Mouse (Mus musculus) neural tube, embryonic 14.5 days (tissue): ENCODE results near the gene Fbxw7. TPM values are rescaled to one million over a fixed set of nuclear protein-coding genes. Genes with fewer than 3 reads are reported as not detected.

ENCODE experiments used
- ATAC-seq: fragments of 200-750 bp; cut with Nextera tagmentation; 2 replicates; pipeline ENCODE4 v1.8.0; 2017; ENCODE audit warnings: low read depth, mild to moderate bottlenecking, moderate TSS enrichment, moderate library complexity
- H3K27ac ChIP-seq: fragments of 300-500 bp; sonication (generic); 2 replicates; pipeline ENCODE4 v1.5.1; 2014; ENCODE audit warnings: low read depth, mild to moderate bottlenecking, control low read depth, low read length, moderate library complexity, mixed read lengths
- H3K27me3 ChIP-seq: fragments of 300-500 bp; sonication (generic); 2 replicates; pipeline ENCODE4 v1.6.1; 2014; ENCODE audit warnings: low read length; ENCODE audit not compliant: control insufficient read depth, insufficient read depth
- H3K36me3 ChIP-seq: fragments of 300-500 bp; sonication (generic); 2 replicates; pipeline ENCODE4 v1.6.1; 2014; ENCODE audit warnings: low read length, mixed read lengths; ENCODE audit not compliant: control insufficient read depth, insufficient read depth
- H3K4me1 ChIP-seq: fragments of 300-500 bp; sonication (generic); 2 replicates; pipeline ENCODE4 v1.6.1; 2014; ENCODE audit warnings: low read length; ENCODE audit not compliant: control insufficient read depth, insufficient read depth
- H3K4me2 ChIP-seq: fragments of 300-500 bp; sonication (generic); 2 replicates; pipeline ENCODE4 v1.6.1; 2014; ENCODE audit warnings: mild to moderate bottlenecking, low read depth, low read length, control low read depth
- H3K4me3 ChIP-seq: fragments of 300-500 bp; sonication (generic); 2 replicates; pipeline ENCODE4 v1.5.1; 2014; ENCODE audit warnings: low read depth, low read length, control low read depth, mixed read lengths
- H3K9ac ChIP-seq: fragments of 300-500 bp; sonication (generic); replicated peaks from 2 replicates; pipeline ENCODE4 v1.6.1; 2014; ENCODE audit warnings: low read depth, mild to moderate bottlenecking, control low read depth, low read length, mixed read lengths
- H3K9me3 ChIP-seq: fragments of 300-500 bp; sonication (generic); 2 replicates; pipeline ENCODE4 v1.6.1; 2016; ENCODE audit warnings: low read length; ENCODE audit not compliant: control insufficient read depth
- WGBS: fragments of 180-500 bp; shearing (Covaris S2); extraction: QIAGEN DNeasy Blood & Tissue Kit; methylation state at CpG from one replicate; pipeline ENCODE4 v1.1.7; 2014; 5-methylcytosine and 5-hydroxymethylcytosine counted together
- polyA plus RNA-seq: library from polyadenylated mRNA; unstranded; fragments of >200 nt; fragmentation: Nextera tagmentation; extraction: Ambion mirVana; gene quantifications from 2 replicates; pipeline ENCODE4 v1.2.1, GENCODE M21; 2014

The Fbxw7 gene
- polyA plus RNA-seq, 1 experiment from 2014 or later: 62.8 TPM

- Histone ChIP-seq H3K4me1 (no peaks in the 10 kb centered on the region), H3K27me3 (no peaks in the 10 kb centered on the region), H3K9ac (no peak overlapping the region), H3K27ac (no peak overlapping the region), H3K36me3 (peaks cover 9% of the 10 kb centered on the region; the same call in 1 of the 2 replicates), H3K9me3 (no peaks in the 10 kb centered on the region), H3K4me3 (no peak overlapping the region), H3K4me2 (no peak overlapping the region)
- no peak for ATAC-seq
- 97% methylated on average over 4 of the region's 4 CpGs for WGBS
These were observed 152.3 kb downstream of the Fbxw7 start for GRCm38 (mm10) chr3:84967364-84967763.

- no peak overlapping the region for H3K27ac ChIP-seq
- H3K4me3 ChIP-seq: no peak overlapping the region
- no peak overlapping the region for H3K9ac ChIP-seq
- H3K36me3 ChIP-seq: peaks cover 18% of the 10 kb centered on the region; the same call in 1 of the 2 replicates
- no peak for ATAC-seq
- no peak overlapping the region for H3K4me2 ChIP-seq
- no peaks in the 10 kb centered on the region for H3K9me3 ChIP-seq
- no peaks in the 10 kb centered on the region for H3K4me1 ChIP-seq
- no peaks in the 10 kb centered on the region for H3K27me3 ChIP-seq
- WGBS: 86% methylated on average over 5 of the region's 5 CpGs
These were observed 156.5 kb downstream of the Fbxw7 start for GRCm38 (mm10) chr3:84971561-84971960.

- WGBS: 87% methylated on average over 2 of the region's 2 CpGs
- Histone ChIP-seq H3K27ac (no peak overlapping the region), H3K4me2 (no peak overlapping the region), H3K9ac (no peak overlapping the region), H3K4me1 (no peaks in the 10 kb centered on the region), H3K4me3 (no peak overlapping the region), H3K36me3 (peaks cover 17% of the 10 kb centered on the region; the same call in 1 of the 2 replicates), H3K27me3 (no peaks in the 10 kb centered on the region), H3K9me3 (no peaks in the 10 kb centered on the region)
- ATAC-seq: no peak
These were observed 157.8 kb downstream of the Fbxw7 start for GRCm38 (mm10) chr3:84972881-84973280.

GRCm38 (mm10) chr3:84974193-84974592 is 159.1 kb downstream of the Fbxw7 start:
- Histone ChIP-seq H3K27me3 (no peaks in the 10 kb centered on the region), H3K36me3 (peaks cover 17% of the 10 kb centered on the region; the same call in 1 of the 2 replicates), H3K4me1 (no peaks in the 10 kb centered on the region), H3K27ac (no peak overlapping the region), H3K4me3 (no peak overlapping the region), H3K9me3 (no peaks in the 10 kb centered on the region), H3K4me2 (no peak overlapping the region), H3K9ac (no peak overlapping the region)
- WGBS: 92% methylated on average over 9 of the region's 9 CpGs
- no peak for ATAC-seq

- H3K4me3 ChIP-seq: no peak overlapping the region
- no peak overlapping the region for H3K4me2 ChIP-seq
- H3K4me1 ChIP-seq: no peaks in the 10 kb centered on the region
- H3K27ac ChIP-seq: no peak overlapping the region
- no peak for ATAC-seq
- H3K27me3 ChIP-seq: no peaks in the 10 kb centered on the region
- H3K9me3 ChIP-seq: no peaks in the 10 kb centered on the region
- peaks cover 8% of the 10 kb centered on the region; the same call in 1 of the 2 replicates for H3K36me3 ChIP-seq
- no peak overlapping the region for H3K9ac ChIP-seq
- WGBS: 81% methylated on average over 11 of the region's 11 CpGs
These were observed 163.6 kb downstream of the Fbxw7 start for GRCm38 (mm10) chr3:84978676-84979075.

- Histone ChIP-seq H3K4me1 (no peaks in the 10 kb centered on the region), H3K4me3 (no peak overlapping the region), H3K4me2 (no peak overlapping the region), H3K9me3 (no peaks in the 10 kb centered on the region), H3K9ac (no peak overlapping the region), H3K27ac (no peak overlapping the region), H3K36me3 (peaks cover 8% of the 10 kb centered on the region; the same call in 1 of the 2 replicates), H3K27me3 (no peaks in the 10 kb centered on the region)
- no peak for ATAC-seq
- 98% methylated on average over 2 of the region's 2 CpGs for WGBS
These were observed 165.1 kb downstream of the Fbxw7 start for GRCm38 (mm10) chr3:84980158-84980557.

- H3K4me1 ChIP-seq: no peaks in the 10 kb centered on the region
- WGBS: 83% methylated on average over 4 of the region's 4 CpGs
- no peaks in the 10 kb centered on the region for H3K9me3 ChIP-seq
- no peak for ATAC-seq
- H3K27ac ChIP-seq: no peak overlapping the region
- no peaks in the 10 kb centered on the region for H3K27me3 ChIP-seq
- no peak overlapping the region for H3K9ac ChIP-seq
- no peak overlapping the region for H3K4me2 ChIP-seq
- H3K36me3 ChIP-seq: no peaks in the 10 kb centered on the region
- no peak overlapping the region for H3K4me3 ChIP-seq
These were observed 167.6 kb downstream of the Fbxw7 start for GRCm38 (mm10) chr3:84982688-84983087.

- Histone ChIP-seq H3K36me3 (no peaks in the 10 kb centered on the region), H3K27me3 (no peaks in the 10 kb centered on the region), H3K4me3 (no peak overlapping the region), H3K4me1 (no peaks in the 10 kb centered on the region), H3K4me2 (no peak overlapping the region), H3K27ac (no peak overlapping the region), H3K9ac (no peak overlapping the region), H3K9me3 (no peaks in the 10 kb centered on the region)
- no peak for ATAC-seq
- 94% methylated on average over 8 of the region's 8 CpGs for WGBS
These were observed 170.1 kb downstream of the Fbxw7 start for GRCm38 (mm10) chr3:84985121-84985625.

- WGBS: 91% methylated on average over 4 of the region's 4 CpGs
- Histone ChIP-seq H3K4me3 (no peak overlapping the region), H3K27ac (no peak overlapping the region), H3K9ac (no peak overlapping the region), H3K36me3 (no peaks in the 10 kb centered on the region), H3K4me2 (no peak overlapping the region), H3K27me3 (no peaks in the 10 kb centered on the region), H3K4me1 (no peaks in the 10 kb centered on the region), H3K9me3 (no peaks in the 10 kb centered on the region)
- ATAC-seq: no peak
These were observed 173.8 kb downstream of the Fbxw7 start for GRCm38 (mm10) chr3:84988880-84989279.
